Mouse (Mus musculus): Measurements from ENCODE around the gene BC049352. TPM values are rescaled to one million over a fixed set of nuclear protein-coding genes. Genes with fewer than 3 reads are reported as not detected.

BC049352 gene
- total and polyA plus RNA-seq, 3 experiments = 0.17 TPM; not detected in 2

DNA sequence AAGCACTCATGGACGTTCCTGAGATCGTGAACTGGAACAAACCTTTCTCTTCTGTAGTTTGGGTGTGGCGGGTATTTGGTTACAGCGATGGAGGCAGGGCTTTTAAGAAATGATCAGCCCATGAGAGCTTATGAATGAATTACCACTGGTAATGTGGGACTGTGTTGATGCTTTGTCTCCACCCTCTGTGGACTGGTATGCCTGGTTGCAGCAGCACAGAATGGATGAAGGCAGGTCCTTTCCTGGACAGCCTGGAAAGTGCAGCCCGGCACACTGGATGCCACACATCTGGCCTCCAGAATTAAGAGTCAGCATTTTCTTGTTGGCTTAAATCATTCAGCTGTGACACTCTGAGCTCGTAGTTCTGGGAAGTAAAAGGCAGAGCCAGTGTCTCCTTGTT lies 30.2 kb downstream of the BC049352 start:
- in situ Hi-C loops (cut with MboI; ENCODE audit: low pct_ligation_motif_present, low pct_unique_long_range_greater_than_20kb, low sequenced_read_pairs) (loop anchor here (25.0 kb wide), 1 partner anchor 525 kb away; no protein-coding TSS in a partner anchor), dilution Hi-C loops (cut with MboI; ENCODE audit: extremely low pct_ligation_motif_present, extremely low pct_unique_long_range_greater_than_20kb, low sequenced_read_pairs) (no loop called here)
- TF ChIP-seq MYC (IDR thresholded peaks at IDR 0.05; ENCODE audit: low read depth, low read length) = no peak
- TF ChIP-seq MXI1 (IDR thresholded peaks at IDR 0.05; ENCODE audit: low read depth, low read length) = no peak
- TF ChIP-seq IRF4 (IDR thresholded peaks at IDR 0.05; ENCODE audit: low read depth, low read length) = no peak
- TF ChIP-seq E2F4 (IDR thresholded peaks at IDR 0.05; ENCODE audit: insufficient replicate concordance, low read depth, low read length) = no peak
- no peak for TF ChIP-seq ETS1 (conservative IDR thresholded peaks at IDR 0.05; ENCODE audit: low read depth, low read length)
- no peak for TF ChIP-seq ZNF384 (IDR thresholded peaks at IDR 0.05; ENCODE audit: low read depth, low read length)
- no peak for TF ChIP-seq CHD1 (IDR thresholded peaks at IDR 0.05; ENCODE audit: low read depth, low read length)
- no peak for TF ChIP-seq SMC3 (IDR thresholded peaks at IDR 0.05; ENCODE audit: low read depth, low read length)
- TF ChIP-seq USF1 (IDR thresholded peaks at IDR 0.05; ENCODE audit: low read depth, low read length) = no peak
- TF ChIP-seq PAX5 (IDR thresholded peaks at IDR 0.05; ENCODE audit: low read length) = no peak
- TF ChIP-seq TBP (conservative IDR thresholded peaks at IDR 0.05; ENCODE audit: low read depth, low read length) = no peak
- TF ChIP-seq NRF1 (IDR thresholded peaks at IDR 0.05; ENCODE audit: low read depth, low read length) = no peak
- Histone ChIP-seq H3K9ac (ENCODE audit: insufficient read depth, low read depth) (no peak overlapping the region), H3K4me3 (replicated peaks in 1 of 3; ENCODE audit: low read depth in 2 of 3, low read length in 2 of 3, poor library complexity in 1 of 3) (no peak overlapping the region), H3K4me2 (ENCODE audit: insufficient read depth, low read depth, poor library complexity, severe bottlenecking) (no peak overlapping the region), H3K9me3 (replicated peaks; ENCODE audit: low read length) (no peaks in the 10 kb centered on the region), H3K4me1 (ENCODE audit: control insufficient read depth in 1 of 2, insufficient read depth in 2 of 2) (peaks cover 0 to 15% of the 10 kb centered on the region in 2 experiments; a peak in 2 of 4 replicates), H3K27me3 (replicated peaks) (no peaks in the 10 kb centered on the region), H3K36me3 (replicated peaks in 1 of 2; ENCODE audit: control insufficient read depth in 1 of 2, insufficient read depth in 1 of 2, low read length in 1 of 2) (no peaks in the 10 kb centered on the region), H3K79me2 (replicated peaks; ENCODE audit: control insufficient read depth, extremely low read depth, insufficient read depth, poor library complexity, severe bottlenecking) (no peaks in the 10 kb centered on the region), H3K27ac (ENCODE audit: insufficient read depth, low read depth) (no peak overlapping the region)
- DNase-seq (ENCODE audit: extremely low read depth) = no peak

DNA sequence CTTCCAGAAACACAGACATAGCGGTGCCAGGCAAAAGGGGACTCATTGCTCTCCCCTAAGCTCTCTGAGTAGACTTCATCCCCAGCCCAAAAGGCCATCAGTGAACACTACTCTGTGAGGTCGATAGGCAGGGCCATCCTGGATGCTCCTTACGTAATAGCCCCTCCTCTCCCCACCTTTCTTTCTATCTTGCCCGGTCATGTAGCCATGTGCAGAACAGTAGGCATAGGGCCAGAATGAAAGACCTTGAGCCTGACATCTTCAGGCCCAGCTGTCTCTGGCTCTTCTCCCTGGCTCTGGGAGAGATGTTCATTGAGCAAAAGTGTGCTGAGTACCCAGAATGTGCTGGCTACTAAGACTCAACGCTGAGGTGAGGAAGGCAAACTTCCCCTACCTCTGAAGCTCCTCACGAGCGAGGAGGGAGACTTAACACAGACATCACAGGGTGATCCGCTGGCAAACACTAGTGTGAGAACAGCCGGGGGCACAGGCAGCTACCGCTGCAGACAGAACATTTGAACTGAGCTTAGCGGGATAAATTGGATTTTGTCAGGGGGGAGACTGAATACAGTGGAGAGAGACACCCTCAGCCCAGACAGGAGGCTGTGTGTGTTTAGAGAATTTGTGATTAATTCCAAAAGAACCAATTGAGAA lies 33.8 kb downstream of the BC049352 start:
- no peaks in the 10 kb centered on the region for H3K79me2 ChIP-seq (replicated peaks; ENCODE audit: control insufficient read depth, extremely low read depth, insufficient read depth, poor library complexity, severe bottlenecking)
- dilution Hi-C loops (cut with MboI; ENCODE audit: extremely low pct_ligation_motif_present, extremely low pct_unique_long_range_greater_than_20kb, low sequenced_read_pairs) (no loop called here), in situ Hi-C loops (cut with MboI; ENCODE audit: low pct_ligation_motif_present, low pct_unique_long_range_greater_than_20kb, low sequenced_read_pairs) (loop anchor here (25.0 kb wide), 1 partner anchor 522 kb away; no protein-coding TSS in a partner anchor)
- H3K36me3 ChIP-seq (replicated peaks in 1 of 2; ENCODE audit: control insufficient read depth in 1 of 2, insufficient read depth in 1 of 2, low read length in 1 of 2) = no peaks in the 10 kb centered on the region
- DNase-seq (ENCODE audit: extremely low read depth) = no peak
- TF ChIP-seq MAZ (IDR thresholded peaks at IDR 0.05; ENCODE audit: low read depth, low read length) (no peak), HCFC1 (IDR thresholded peaks at IDR 0.05; ENCODE audit: low read depth, low read length) (no peak), JUN (IDR thresholded peaks at IDR 0.05; ENCODE audit: insufficient read depth, low read depth, low read length) (no peak), CTCF (conservative IDR thresholded peaks at IDR 0.05 in 1 of 2, IDR thresholded peaks at IDR 0.05 in 1 of 2; ENCODE audit: low read depth in 2 of 2, low read length in 2 of 2) (no peak), SIN3A (IDR thresholded peaks at IDR 0.05; ENCODE audit: low read length) (no peak), MAX (IDR thresholded peaks at IDR 0.05; ENCODE audit: low read length) (no peak), CHD1 (IDR thresholded peaks at IDR 0.05; ENCODE audit: low read depth, low read length) (no peak), POLR2A (IDR thresholded peaks at IDR 0.05; ENCODE audit: low read depth, low read length) (no peak), TCF12 (IDR thresholded peaks at IDR 0.05; ENCODE audit: low read depth, low read length) (no peak), ZKSCAN1 (IDR thresholded peaks at IDR 0.05; ENCODE audit: borderline replicate concordance, low read depth, low read length) (no peak), POLR2AphosphoS2 (IDR thresholded peaks at IDR 0.05; ENCODE audit: low read depth, low read length) (no peak), NRF1 (IDR thresholded peaks at IDR 0.05; ENCODE audit: low read depth, low read length) (no peak), CHD2 (IDR thresholded peaks at IDR 0.05; ENCODE audit: low read length) (no peak), BHLHE40 (IDR thresholded peaks at IDR 0.05; ENCODE audit: low read depth, low read length) (no peak), UBTF (IDR thresholded peaks at IDR 0.05; ENCODE audit: low read depth, low read length) (no peak)
- H3K27me3 ChIP-seq (replicated peaks) = no peaks in the 10 kb centered on the region
- no peak overlapping the region for H3K4me3 ChIP-seq (replicated peaks in 1 of 3; ENCODE audit: low read depth in 2 of 3, low read length in 2 of 3, poor library complexity in 1 of 3)
- no peak overlapping the region for H3K9ac ChIP-seq (ENCODE audit: insufficient read depth, low read depth)
- H3K4me1 ChIP-seq (ENCODE audit: control insufficient read depth in 1 of 2, insufficient read depth in 2 of 2) = no peaks in the 10 kb centered on the region
- H3K4me2 ChIP-seq (ENCODE audit: insufficient read depth, low read depth, poor library complexity, severe bottlenecking) = no peak overlapping the region
- no peak overlapping the region for H3K27ac ChIP-seq (ENCODE audit: insufficient read depth, low read depth)
- no peaks in the 10 kb centered on the region for H3K9me3 ChIP-seq (replicated peaks; ENCODE audit: low read length)

Measured in CH12.LX (cell line).